In the genomic region with DNA sequence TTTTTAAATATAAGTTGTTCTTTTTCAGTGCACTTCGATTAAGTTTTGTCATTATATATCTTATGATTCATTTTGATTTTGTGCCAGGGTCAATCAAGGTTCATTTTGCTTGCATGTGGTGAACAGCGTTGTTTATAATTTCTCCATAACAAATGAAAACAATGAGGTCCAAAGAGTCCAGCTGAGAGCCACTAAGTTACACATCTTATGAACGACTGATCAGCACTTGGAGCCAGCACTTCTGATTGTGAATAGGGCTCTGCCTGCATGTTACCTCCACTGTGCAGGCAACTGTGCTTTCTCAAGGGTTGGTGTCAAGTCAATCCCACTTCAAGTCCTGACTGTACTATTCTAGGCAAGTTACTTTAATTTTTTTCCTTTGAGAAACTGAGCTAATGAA, we compare ENCODE assay signal across 24 mouse cellular contexts.
"Had no signal": no experiment of that assay in that cellular context is flagged by ENCODE, and none has a peak within 500 bp of the region (broad histone marks: within the 10 kb centered on the region; RNA-seq: fewer than 3 reads in every experiment).

No protein-coding gene starts in this region.

- ATAC-seq: hindbrain, embryonic 16.5 days; inflammation-experienced regulatory T-cells, adult 6 months; intestine, embryonic 15.5 days; intestine, postnatal 0 days had no signal

- H3K4me1 ChIP-seq: heart, embryonic 10.5 days; heart, embryonic 12.5 days; hindbrain, embryonic 10.5 days; hindbrain, embryonic 12.5 days; intestine, embryonic 15.5 days; limb, embryonic 10.5 days; limb, embryonic 12.5 days had no signal

- DNase-seq: gastrocnemius, adult 2 months; gastrocnemius, postnatal 10 days; gastrocnemius, postnatal 25 days; heart, adult 18-20 months; heart, postnatal 10 days; heart, postnatal 4 days; kidney, adult 18-20 months; kidney, adult 8-10 months; kidney, postnatal 10 days; kidney, postnatal 25 days; kidney, postnatal 4 days had no signal

- H3K9ac ChIP-seq: heart, embryonic 12.5 days; hindbrain, embryonic 12.5 days; hindbrain, embryonic 14.5 days; intestine, embryonic 15.5 days; limb, embryonic 12.5 days had no signal

- H3K9me3 ChIP-seq: heart, embryonic 10.5 days; heart, embryonic 12.5 days; hindbrain, embryonic 10.5 days; hindbrain, embryonic 12.5 days; intestine, embryonic 15.5 days; limb, embryonic 10.5 days; limb, embryonic 12.5 days had no signal

- H3K27ac ChIP-seq: gastrocnemius, adult 2 months; heart, embryonic 10.5 days; hindbrain, embryonic 10.5 days; hindbrain, embryonic 12.5 days; hindbrain, embryonic 14.5 days; intestine, embryonic 15.5 days; layer of hippocampus, adult 2 months; left cerebral cortex, adult 2 months; limb, embryonic 10.5 days; limb, embryonic 12.5 days had no signal

- H3K27me3 ChIP-seq: heart, embryonic 12.5 days; hindbrain, embryonic 12.5 days; intestine, embryonic 15.5 days; limb, embryonic 12.5 days had no signal

- H3K36me3 ChIP-seq: heart, embryonic 10.5 days; heart, embryonic 12.5 days; hindbrain, embryonic 10.5 days; hindbrain, embryonic 12.5 days; intestine, embryonic 15.5 days; limb, embryonic 10.5 days; limb, embryonic 12.5 days had no signal

- H3K4me3 ChIP-seq: gastrocnemius, adult 2 months; heart, embryonic 10.5 days; heart, embryonic 12.5 days; hindbrain, embryonic 10.5 days; hindbrain, embryonic 12.5 days; intestine, embryonic 15.5 days; layer of hippocampus, adult 2 months; left cerebral cortex, adult 2 months; limb, embryonic 10.5 days; limb, embryonic 12.5 days had no signal

- H3K4me2 ChIP-seq: heart, embryonic 12.5 days; hindbrain, embryonic 12.5 days; hindbrain, embryonic 14.5 days; intestine, embryonic 15.5 days; limb, embryonic 12.5 days had no signal
